Mouse (Mus musculus): Measurements from ENCODE around the gene Mrpl35. TPM values are rescaled to one million over a fixed set of nuclear protein-coding genes. Genes with fewer than 3 reads are reported as not detected.

Gene Mrpl35
- polyA plus RNA-seq, 1 experiment from 2014 or later, result 46.8 TPM

DNA sequence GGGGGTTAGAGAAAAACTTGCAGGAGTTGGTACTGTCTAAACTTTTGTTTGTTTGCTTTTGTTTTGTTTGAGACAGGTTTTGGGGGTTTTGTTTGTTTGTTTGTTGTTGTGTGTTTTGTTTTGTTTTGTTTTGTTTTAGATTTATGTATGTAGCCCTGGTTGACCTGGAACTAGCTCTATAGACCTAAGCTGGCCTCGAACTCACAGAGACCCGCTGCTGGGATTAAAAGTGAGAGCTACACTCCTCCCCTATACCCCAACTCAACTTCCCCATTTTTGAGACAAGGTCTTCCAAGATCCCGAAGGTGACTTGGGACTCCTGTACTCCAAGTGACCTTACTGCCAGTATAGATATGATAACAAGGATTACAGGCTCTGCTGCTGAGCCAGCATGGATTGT, 2.8 kb downstream of the Mrpl35 start:
- H3K36me3 ChIP-seq, result no peaks in the 10 kb centered on the region
- no peaks in the 10 kb centered on the region; the same call in 1 of the 2 replicates for H3K27me3 ChIP-seq (replicated peaks)
- H3K27ac ChIP-seq (replicated peaks), result no peak overlapping the region
- peak overlapping the region; percentile 78 for H3K4me2 ChIP-seq
- 37% methylated on average over 3 of the region's 3 CpGs for WGBS
- peaks cover 14% of the 10 kb centered on the region for H3K4me1 ChIP-seq
- peak overlapping the region; percentile 64 for H3K4me3 ChIP-seq (replicated peaks)
- H3K9ac ChIP-seq (replicated peaks), result no peak overlapping the region
- peak; percentile 29; the same call in 1 of the 2 replicates for ATAC-seq (ENCODE audit: low FRiP score)
- H3K9me3 ChIP-seq (replicated peaks), result no peaks in the 10 kb centered on the region

DNA sequence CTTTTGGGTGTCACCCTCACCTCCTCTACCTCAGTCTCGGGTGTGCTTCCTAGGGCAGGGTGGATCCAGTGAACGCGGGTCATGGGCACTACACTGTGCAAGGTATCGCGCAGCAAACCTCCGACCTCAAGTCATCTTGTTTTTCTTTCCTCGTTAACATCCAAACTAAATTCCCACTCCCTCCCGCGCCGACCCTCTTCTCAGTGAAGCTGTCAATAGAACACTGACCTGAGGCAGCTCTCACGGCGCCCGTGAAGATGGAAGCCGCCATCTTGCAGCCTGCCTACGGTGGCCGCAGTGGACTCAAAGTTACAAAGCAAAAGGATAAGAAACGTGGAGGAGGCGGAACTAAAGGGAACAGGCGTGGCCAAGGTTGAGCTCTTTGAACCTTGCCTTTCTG, 3.3 kb downstream of the Mrpl35 start:
- peak overlapping the region; percentile 49 for H3K9ac ChIP-seq (replicated peaks)
- peak; percentile 90 for ATAC-seq (ENCODE audit: low FRiP score)
- peak overlapping the region; percentile 45; the same call in 1 of the 2 replicates for H3K27ac ChIP-seq (replicated peaks)
- H3K36me3 ChIP-seq, result 0 out of 2 replicates have a peak, but pooled peaks cover under 1% of the 10 kb centered on the region
- 0% methylated on average over 19 of the region's 19 CpGs for WGBS
- H3K9me3 ChIP-seq (replicated peaks), result no peaks in the 10 kb centered on the region
- H3K4me1 ChIP-seq, result peaks cover 14% of the 10 kb centered on the region
- peak overlapping the region; percentile 64 for H3K4me3 ChIP-seq (replicated peaks)
- H3K4me2 ChIP-seq, result peak overlapping the region; percentile 78
- no peaks in the 10 kb centered on the region; the same call in 1 of the 2 replicates for H3K27me3 ChIP-seq (replicated peaks)

DNA sequence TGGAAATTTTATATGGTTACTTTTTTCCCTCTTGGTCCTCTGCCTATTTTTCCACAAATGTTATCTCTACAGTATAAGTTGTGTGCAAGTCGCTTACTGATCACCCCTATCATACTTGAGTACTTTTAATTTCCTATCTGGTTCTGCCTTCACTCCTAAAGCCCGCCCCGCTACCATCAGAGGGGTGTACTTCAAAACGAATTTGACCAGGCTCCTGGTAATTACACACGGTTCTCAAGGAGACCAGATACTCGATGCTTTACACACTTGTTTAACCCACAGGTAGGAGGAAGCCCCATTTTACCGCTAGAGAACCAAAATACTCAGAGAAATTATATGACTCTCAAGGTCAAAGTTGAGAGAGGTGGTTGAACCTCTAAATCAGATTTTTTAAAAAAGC, 3.7 kb downstream of the Mrpl35 start:
- no peaks in the 10 kb centered on the region for H3K9me3 ChIP-seq (replicated peaks)
- ATAC-seq (ENCODE audit: low FRiP score), result peak; percentile 35
- WGBS, result 2% methylated on average over 7 of the region's 7 CpGs
- no peak overlapping the region for H3K27ac ChIP-seq (replicated peaks)
- H3K4me1 ChIP-seq, result peaks cover 14% of the 10 kb centered on the region
- H3K9ac ChIP-seq (replicated peaks), result peak overlapping the region; percentile 49
- no peaks in the 10 kb centered on the region; the same call in 1 of the 2 replicates for H3K27me3 ChIP-seq (replicated peaks)
- H3K4me2 ChIP-seq, result peak overlapping the region; percentile 78
- peak overlapping the region; percentile 64 for H3K4me3 ChIP-seq (replicated peaks)
- peaks cover 5% of the 10 kb centered on the region for H3K36me3 ChIP-seq

DNA sequence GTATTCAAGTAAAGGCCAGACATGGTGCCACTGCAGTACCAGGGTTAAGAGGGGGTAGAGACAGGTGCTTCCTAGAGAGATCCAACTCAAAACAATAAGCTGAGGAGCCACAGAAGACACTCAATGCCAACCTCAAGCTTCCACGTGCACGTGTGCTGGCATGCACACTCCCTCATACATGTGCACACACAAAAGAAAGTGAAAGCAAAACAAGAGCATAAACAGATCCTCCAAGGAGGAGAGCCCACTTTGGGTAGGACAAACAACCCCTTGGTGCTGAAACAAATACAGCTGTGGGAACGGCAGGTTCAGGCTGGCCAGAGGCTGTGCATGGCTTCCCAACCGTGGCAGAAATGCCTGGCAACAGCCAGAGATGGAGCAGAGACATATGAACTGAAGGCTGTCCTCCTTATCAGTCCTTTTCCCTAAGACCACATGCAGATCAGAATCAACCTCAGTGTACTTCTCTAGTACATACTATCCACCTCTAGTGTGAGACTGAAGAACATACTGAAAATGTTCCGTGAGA, 6.9 kb downstream of the Mrpl35 start:
- peaks cover 33% of the 10 kb centered on the region for H3K36me3 ChIP-seq
- no peak for ATAC-seq (ENCODE audit: low FRiP score)
- no peak overlapping the region for H3K4me2 ChIP-seq
- WGBS, result 90% methylated on average over 5 of the region's 5 CpGs
- peaks cover 14% of the 10 kb centered on the region for H3K4me1 ChIP-seq
- H3K4me3 ChIP-seq (replicated peaks), result no peak overlapping the region
- no peaks in the 10 kb centered on the region for H3K9me3 ChIP-seq (replicated peaks)
- no peaks in the 10 kb centered on the region for H3K27me3 ChIP-seq (replicated peaks)
- no peak overlapping the region for H3K9ac ChIP-seq (replicated peaks)
- H3K27ac ChIP-seq (replicated peaks), result no peak overlapping the region

DNA sequence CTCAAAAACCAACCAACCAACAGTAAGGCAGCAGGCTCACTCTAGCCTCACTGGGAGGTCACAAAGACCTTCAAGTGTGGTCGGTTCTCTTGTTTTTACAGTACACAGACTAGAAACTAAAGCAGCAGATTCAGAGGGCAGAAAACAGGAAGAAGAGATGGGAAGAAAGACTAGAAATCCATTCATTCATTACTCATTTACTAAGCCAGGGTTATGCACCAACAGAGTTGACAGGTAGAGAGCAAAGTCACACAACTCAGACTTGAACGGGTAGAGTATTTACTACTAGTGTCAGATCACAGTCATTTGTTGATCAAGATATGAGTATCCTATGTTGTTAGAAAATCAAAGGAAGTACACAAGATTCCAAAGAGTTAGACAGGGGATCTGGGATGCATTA, 13.9 kb downstream of the Mrpl35 start:
- no peaks in the 10 kb centered on the region for H3K9me3 ChIP-seq (replicated peaks)
- 94% methylated on average over 2 of the region's 2 CpGs for WGBS
- ATAC-seq (ENCODE audit: low FRiP score), result no peak
- no peaks in the 10 kb centered on the region for H3K4me1 ChIP-seq
- H3K27ac ChIP-seq (replicated peaks), result no peak overlapping the region
- H3K36me3 ChIP-seq, result peaks cover 69% of the 10 kb centered on the region
- no peak overlapping the region for H3K9ac ChIP-seq (replicated peaks)
- no peak overlapping the region for H3K4me2 ChIP-seq
- no peaks in the 10 kb centered on the region for H3K27me3 ChIP-seq (replicated peaks)
- no peak overlapping the region for H3K4me3 ChIP-seq (replicated peaks)

DNA sequence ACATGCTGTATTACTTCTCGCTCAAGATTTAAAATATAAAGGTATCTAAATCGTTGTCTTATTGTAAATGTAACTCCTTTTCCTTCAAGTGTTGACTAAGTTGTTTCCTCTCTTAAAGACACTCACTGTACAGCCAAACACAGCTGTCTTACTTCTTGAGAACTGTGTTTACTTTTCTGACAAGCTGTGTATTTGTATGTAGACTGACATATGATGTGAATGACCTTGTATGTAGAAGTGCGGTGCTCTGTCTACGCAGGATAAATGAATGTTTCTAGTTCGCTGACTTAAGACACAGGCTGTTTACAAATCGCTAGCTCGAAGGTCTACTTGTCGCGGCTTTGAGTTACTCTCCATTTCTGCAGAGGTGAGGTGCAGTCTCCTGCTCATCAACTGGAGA, 16.9 kb downstream of the Mrpl35 start:
- no peaks in the 10 kb centered on the region for H3K4me1 ChIP-seq
- ATAC-seq (ENCODE audit: low FRiP score), result no peak
- no peak overlapping the region for H3K9ac ChIP-seq (replicated peaks)
- 89% methylated on average over 9 of the region's 9 CpGs for WGBS
- no peak overlapping the region for H3K4me2 ChIP-seq
- H3K9me3 ChIP-seq (replicated peaks), result no peaks in the 10 kb centered on the region
- no peak overlapping the region for H3K4me3 ChIP-seq (replicated peaks)
- H3K27ac ChIP-seq (replicated peaks), result no peak overlapping the region
- H3K36me3 ChIP-seq, result peaks cover 64% of the 10 kb centered on the region
- no peaks in the 10 kb centered on the region for H3K27me3 ChIP-seq (replicated peaks)

DNA sequence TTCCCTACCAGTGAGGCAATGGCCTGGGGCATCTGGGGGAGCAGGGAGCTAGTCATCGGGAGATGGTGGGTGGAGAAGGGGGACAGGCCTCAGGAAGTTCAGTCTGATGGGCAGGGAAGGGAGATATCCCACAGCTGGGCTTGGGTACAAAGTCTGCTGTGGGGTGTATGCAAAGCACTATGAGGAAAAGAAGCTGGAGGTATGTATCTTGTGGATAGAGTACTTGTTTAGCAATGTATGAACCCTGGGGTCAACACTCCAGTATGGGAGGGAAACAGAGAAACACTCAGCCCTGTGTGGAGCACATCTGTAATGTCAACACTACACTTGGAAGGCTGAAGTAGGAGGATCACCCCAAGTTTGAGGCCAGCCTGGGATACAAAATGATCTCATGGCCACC, 20.1 kb downstream of the Mrpl35 start:
- ATAC-seq (ENCODE audit: low FRiP score), result no peak
- WGBS, result 59% methylated on average over 1 of the region's 1 CpGs
- Histone ChIP-seq H3K4me1 (peaks cover 6% of the 10 kb centered on the region), H3K4me3 (replicated peaks) (no peak overlapping the region), H3K27ac (replicated peaks) (no peak overlapping the region), H3K4me2 (no peak overlapping the region), H3K36me3 (peaks cover 56% of the 10 kb centered on the region), H3K27me3 (replicated peaks) (no peaks in the 10 kb centered on the region), H3K9ac (replicated peaks) (no peak overlapping the region), H3K9me3 (replicated peaks) (no peaks in the 10 kb centered on the region)

DNA sequence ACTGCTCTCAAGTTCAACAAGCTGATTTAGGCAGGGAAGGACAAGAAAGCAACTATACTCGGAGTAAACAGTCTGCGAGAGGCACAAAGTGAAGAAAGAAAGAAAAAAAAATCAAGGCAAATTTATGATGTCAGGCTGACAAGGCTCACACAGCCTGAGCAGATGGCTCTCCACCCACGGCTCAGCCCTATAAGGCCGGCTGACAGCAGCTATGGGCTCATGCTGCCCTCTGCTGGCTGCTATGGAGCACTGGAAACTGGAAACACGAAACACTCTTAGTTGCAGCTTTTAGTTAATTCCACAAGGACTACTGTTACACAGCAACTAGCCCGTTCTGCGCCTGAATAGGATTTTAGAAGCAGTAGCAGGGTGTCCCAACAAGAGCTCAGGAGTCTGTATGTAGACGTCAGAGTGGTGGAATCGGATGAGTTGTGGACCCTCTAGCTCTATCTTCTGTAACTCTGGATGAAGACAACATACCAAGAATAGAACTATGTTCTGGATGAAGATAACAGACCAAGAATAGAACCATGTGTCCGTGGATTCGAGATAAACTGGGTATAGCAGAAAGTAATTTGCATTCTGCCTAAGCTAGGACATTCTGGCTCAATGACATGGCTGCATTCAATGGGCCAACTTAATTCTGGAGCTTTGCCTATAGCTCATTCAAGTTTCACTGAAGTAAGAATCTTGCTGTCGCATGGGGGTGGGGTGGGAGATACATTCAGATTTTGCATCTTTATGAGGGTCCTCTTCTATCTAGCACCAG, 22.5 kb downstream of the Mrpl35 start:
- H3K27ac ChIP-seq (replicated peaks), result peak overlapping the region; percentile 34; the same call in 1 of the 2 replicates
- no peak overlapping the region for H3K4me2 ChIP-seq
- peaks cover 42% of the 10 kb centered on the region for H3K36me3 ChIP-seq

DNA sequence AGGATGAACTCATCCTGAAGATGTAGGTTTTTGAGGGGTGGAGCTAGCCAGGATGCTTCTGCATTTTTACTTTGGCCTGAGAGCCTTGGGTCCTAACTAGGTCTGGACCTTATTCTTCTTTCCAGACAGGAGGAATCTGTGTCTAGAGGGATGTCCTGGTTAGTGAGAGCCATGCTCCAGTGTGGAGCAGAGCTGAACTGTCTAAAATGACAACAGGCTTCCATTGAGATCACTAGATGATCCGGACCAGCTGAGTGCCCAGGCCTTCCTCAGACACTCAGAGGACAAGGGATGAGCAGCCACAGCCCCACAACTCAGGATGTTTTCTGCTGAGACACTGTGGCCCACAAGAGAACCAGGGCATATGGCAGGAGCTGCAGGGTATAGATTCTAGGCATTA, 23.2 kb downstream of the Mrpl35 start:
- no peak overlapping the region for H3K9ac ChIP-seq (replicated peaks)
- ATAC-seq (ENCODE audit: low FRiP score), result peak; percentile 15
- peaks cover 6% of the 10 kb centered on the region for H3K4me1 ChIP-seq
- no peaks in the 10 kb centered on the region for H3K27me3 ChIP-seq (replicated peaks)
- peak overlapping the region; percentile 34 for H3K27ac ChIP-seq (replicated peaks)
- no peak overlapping the region for H3K4me2 ChIP-seq
- H3K9me3 ChIP-seq (replicated peaks), result no peaks in the 10 kb centered on the region
- H3K4me3 ChIP-seq (replicated peaks), result no peak overlapping the region
- H3K36me3 ChIP-seq, result peaks cover 41% of the 10 kb centered on the region
- WGBS, result 87% methylated on average over 1 of the region's 1 CpGs

More for the DNA sequence above, 22.5 kb downstream of the Mrpl35 start:
- Histone ChIP-seq H3K27me3 (replicated peaks) (no peaks in the 10 kb centered on the region), H3K4me3 (replicated peaks) (no peak overlapping the region), H3K4me1 (peaks cover 6% of the 10 kb centered on the region), H3K9me3 (replicated peaks) (no peaks in the 10 kb centered on the region), H3K9ac (replicated peaks) (no peak overlapping the region)
- ATAC-seq (ENCODE audit: low FRiP score), result peak; percentile 89
- WGBS, result 26% methylated on average over 12 of the region's 12 CpGs

DNA sequence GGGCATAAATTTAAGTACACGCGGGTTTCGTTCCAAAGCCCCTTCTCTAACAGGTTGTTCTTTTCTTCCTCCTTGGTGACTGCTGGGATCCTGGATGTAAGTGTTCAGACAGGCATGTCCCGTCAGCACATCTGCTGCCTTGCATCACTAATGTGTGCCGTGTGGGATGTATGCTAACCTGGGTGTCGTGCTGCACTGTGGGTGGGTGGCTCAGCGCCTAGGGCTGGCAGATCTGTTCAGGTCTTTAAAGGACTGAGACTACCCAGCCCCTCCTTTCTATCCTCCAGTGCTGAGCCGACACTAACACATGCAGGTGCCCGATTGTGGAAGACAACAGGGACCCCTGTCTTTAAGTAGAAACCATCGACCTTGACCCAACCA, 25.1 kb downstream of the Mrpl35 start:
- Histone ChIP-seq H3K27me3 (replicated peaks) (no peaks in the 10 kb centered on the region), H3K4me1 (peaks cover 6% of the 10 kb centered on the region), H3K36me3 (peaks cover 34% of the 10 kb centered on the region), H3K9ac (replicated peaks) (no peak overlapping the region), H3K9me3 (replicated peaks) (no peaks in the 10 kb centered on the region), H3K27ac (replicated peaks) (no peak overlapping the region), H3K4me3 (replicated peaks) (no peak overlapping the region), H3K4me2 (no peak overlapping the region)
- ATAC-seq (ENCODE audit: low FRiP score), result no peak
- WGBS, result 65% methylated on average over 10 of the region's 10 CpGs

DNA sequence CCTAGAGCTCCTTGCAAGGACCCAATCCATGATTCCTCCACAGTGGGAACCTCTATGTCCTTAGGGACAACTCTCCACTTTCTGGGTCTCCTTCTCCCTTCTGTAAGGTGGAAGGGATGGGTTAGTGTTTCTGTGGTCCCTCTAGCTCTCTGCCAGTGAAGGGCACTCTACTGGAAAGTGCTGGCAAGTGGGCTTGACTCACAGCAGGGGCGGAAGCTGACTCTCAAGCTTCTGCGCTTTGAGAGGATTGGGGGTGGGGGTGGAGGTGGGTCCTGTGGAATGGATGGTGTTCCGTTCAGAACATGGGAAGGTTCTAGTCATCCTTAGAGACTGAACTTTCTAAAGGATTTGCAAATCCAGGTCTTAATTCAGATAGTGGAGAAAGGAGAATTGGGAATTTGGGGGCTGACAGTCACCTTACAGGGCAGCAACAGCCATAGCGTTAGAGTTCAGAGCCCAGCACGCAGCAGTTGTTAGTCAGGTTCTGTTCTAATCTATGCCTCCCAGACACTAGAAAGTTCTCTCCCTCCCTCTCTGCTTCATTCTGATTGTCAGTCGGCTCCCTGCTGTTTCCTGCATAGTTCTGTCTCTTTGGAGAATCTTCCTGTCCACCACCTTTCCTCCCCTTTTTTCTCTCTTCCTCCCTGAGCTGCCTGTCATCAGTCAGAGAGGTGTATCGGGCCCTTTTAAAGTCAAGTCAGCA, 25.6 kb downstream of the Mrpl35 start:
- H3K4me3 ChIP-seq (replicated peaks), result no peak overlapping the region
- WGBS, result 64% methylated on average over 7 of the region's 7 CpGs
- H3K4me2 ChIP-seq, result no peak overlapping the region
- no peaks in the 10 kb centered on the region for H3K27me3 ChIP-seq (replicated peaks)
- peaks cover 6% of the 10 kb centered on the region for H3K4me1 ChIP-seq
- no peak overlapping the region for H3K27ac ChIP-seq (replicated peaks)
- ATAC-seq (ENCODE audit: low FRiP score), result no peak
- H3K9ac ChIP-seq (replicated peaks), result no peak overlapping the region
- H3K9me3 ChIP-seq (replicated peaks), result no peaks in the 10 kb centered on the region
- H3K36me3 ChIP-seq, result peaks cover 37% of the 10 kb centered on the region

DNA sequence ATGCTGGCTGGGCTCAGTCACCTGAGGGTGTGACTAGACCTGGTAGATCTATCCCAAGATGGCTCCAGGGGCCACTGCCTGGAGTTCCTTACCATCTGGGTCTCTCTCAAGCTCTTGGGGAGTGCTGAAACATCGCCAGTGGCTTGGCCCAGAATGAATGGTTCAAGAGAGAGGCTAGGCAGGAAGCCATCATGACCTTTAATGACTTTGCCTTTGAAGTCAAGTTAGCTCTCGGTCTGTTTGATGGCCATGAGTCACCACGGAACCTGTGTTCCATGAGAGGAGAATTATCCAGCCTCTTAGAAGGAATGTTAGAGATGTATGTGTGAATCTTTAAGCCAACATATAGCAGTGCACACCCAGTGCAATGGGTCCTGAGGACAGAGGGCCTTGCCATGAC, 27.4 kb downstream of the Mrpl35 start:
- H3K4me1 ChIP-seq, result peaks cover 6% of the 10 kb centered on the region
- WGBS, result 72% methylated on average over 3 of the region's 3 CpGs

More for the DNA sequence above, 27.4 kb downstream of the Mrpl35 start:
- Histone ChIP-seq H3K4me2 (no peak overlapping the region), H3K9ac (replicated peaks) (no peak overlapping the region), H3K4me3 (replicated peaks) (no peak overlapping the region), H3K27ac (replicated peaks) (no peak overlapping the region), H3K27me3 (replicated peaks) (no peaks in the 10 kb centered on the region), H3K9me3 (replicated peaks) (no peaks in the 10 kb centered on the region), H3K36me3 (peaks cover 39% of the 10 kb centered on the region)
- ATAC-seq (ENCODE audit: low FRiP score), result no peak

Measured in neural tube, embryonic 15.5 days (tissue).